Mouse (Mus musculus): ENCODE data around the gene Zdhhc22.

The Zdhhc22 gene

GRCm38 (mm10) chr12:86995931-86996330 lies 5.7 kb upstream of the Zdhhc22 start:
- DNase-seq (ENCODE audit: low spot score): no peak

- DNase-seq (ENCODE audit: low spot score): no peak
Measured at GRCm38 (mm10) chr12:86994776-86995175, 4.5 kb upstream of the Zdhhc22 start.

DNA sequence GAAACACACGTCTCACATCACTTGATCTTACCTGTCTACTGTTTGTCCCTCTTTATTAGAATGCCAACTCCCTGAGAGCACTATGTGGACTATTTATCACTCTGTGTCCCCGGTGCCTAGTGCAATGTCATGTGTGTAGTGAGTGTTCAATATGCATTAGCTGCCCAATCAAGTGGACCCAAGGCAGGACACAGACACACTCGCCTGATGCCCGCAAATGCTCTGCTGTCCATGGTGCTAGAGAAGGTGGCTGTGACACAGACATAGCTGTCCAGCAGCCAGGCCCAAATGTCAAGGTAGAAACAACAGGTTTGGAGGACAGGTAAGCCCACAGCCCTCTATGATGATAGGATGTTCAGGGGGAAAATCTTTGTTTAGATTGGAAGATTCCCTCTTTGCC lies 3.9 kb upstream of the Zdhhc22 start:
- DNase-seq (ENCODE audit: low spot score): no peak

DNA sequence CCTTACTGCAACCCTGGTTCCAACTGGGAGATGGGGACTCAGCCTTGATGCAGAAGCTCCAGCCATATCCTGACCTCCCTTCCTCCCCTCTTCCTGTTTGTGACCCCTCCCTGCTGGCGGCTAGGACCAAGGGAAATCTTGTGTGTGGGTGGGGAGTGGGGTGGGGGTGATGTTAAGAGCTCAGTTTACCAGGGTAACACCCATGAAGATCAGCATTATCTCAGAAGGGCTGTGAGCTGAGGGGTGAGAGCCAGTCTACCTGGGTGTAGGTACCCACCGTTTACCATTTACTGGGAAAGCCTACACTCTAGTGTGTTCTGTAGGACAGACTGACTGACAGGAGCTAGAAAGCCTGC lies 503 bp upstream of the Zdhhc22 start:
- DNase-seq (ENCODE audit: low spot score): no peak

DNA sequence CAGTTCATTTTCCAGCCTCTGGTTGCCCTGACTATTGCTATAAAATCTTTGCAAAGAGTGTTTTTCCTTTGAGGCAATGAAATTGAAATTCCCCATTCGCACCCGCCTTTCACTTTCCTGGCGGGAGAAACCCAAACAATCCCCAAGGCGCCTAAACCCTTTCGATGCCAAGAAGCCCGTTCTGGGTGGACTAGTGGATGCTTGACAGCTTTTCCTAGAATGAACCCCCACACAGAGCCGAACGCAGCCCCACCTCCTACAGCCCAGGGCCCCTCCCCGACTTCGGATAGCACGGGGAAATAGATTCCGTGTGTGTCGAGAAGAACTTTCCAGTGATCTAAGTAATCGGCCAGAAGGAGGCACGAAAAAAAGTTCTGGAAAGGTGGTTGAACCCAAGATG lies 852 bp downstream of the Zdhhc22 start:
- DNase-seq (ENCODE audit: low spot score): no peak

GRCm38 (mm10) chr12:86988227-86988626 lies 2.0 kb downstream of the Zdhhc22 start:
- no peak for DNase-seq (ENCODE audit: low spot score)

DNA sequence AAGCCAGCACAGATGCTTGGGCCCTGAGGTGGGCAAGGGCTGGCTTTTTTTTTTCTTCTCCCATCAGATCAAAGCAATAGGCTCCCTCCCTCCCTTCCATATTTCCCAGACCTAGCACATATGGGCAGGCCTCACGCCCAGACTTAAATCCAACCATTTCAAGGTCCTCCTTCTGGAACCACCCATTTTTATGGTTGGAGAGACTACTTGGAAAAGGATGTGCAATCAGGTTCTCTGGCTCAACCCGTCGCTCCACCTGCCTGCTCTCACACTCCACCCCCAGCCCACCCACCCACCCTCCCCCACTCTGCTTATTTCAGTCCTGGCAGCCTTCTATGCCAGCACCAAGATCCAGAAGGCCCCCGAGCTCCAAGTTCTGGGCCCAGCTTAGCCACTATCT lies 3.7 kb downstream of the Zdhhc22 start:
- no peak for DNase-seq (ENCODE audit: low spot score)

- peak; percentile 48 for DNase-seq (ENCODE audit: low spot score)
Measured at GRCm38 (mm10) chr12:86984194-86984555, 6.1 kb downstream of the Zdhhc22 start.

- DNase-seq (ENCODE audit: low spot score): peak; percentile 83
Measured at GRCm38 (mm10) chr12:86983470-86984193, 6.6 kb downstream of the Zdhhc22 start.

DNA sequence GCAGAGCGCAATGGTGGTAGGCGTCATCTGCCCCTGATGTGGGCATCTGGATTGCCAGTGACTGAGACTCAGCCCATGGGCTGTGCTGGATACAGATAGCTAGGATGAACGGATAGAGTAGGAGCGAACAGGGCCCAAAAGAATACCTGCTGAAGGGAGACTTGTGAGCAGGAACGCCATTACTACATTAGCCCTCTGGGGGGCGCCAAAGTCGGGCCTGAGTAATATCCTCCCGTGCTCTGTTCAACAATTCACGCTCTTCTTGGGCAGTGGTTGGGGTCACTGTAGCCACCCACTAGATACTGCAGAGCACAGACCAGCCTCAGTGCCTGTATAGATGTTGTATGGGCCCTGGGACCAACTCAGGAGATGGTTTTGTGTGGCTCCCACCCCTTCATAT lies 9.1 kb downstream of the Zdhhc22 start:
- no peak for DNase-seq (ENCODE audit: low spot score)

DNA sequence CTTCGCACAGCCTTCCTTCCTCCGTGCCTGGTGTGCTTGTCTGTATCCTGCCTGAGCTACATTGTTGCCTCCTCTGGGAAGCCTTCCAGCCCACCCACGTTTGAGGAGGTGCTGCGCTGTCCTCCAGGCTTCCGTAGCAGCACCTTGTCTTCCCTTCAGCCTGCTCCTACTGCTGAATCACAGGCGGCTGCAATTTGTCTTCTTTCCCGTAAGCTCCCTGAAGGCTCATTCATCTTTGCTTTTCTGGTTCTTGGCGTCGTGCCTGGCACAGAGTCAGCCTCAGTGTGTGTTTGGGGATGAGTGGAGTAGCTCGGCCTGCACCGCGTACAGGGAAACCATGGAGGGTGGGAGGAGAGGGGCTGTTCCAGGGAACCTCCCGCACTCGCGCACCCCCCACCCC lies 12.4 kb downstream of the Zdhhc22 start:
- peak; percentile 82 for DNase-seq (ENCODE audit: low spot score)

DNA sequence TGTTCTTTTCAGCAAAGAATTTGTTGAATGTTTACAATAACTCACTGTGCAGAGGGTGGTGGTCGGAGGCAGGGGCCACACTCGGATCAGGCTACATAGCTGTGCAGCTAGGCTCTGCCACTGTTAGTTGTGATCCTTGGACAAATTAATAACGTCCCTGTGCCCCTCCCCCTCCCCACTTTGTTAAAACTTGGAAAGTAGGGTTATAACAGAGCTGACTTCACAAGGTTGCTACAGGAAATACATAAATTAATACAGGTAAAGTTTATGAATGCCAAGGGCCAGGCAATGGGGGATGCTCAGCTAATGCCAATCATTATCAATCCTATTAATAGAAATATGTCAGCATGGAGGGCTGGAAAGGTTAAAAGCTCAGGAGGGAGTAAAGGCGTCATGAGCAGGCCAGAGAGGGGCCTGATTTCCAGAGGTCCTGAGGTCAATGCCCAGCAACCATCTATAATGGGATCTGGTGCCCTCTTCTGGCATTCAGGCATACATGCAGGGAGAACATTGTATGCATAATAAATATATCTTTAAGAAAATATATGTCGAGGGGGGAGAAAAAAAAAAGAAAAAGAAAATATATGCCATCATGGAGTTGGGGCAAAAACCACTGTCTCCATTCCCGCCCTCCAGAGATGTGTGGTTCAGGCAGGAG lies 13.6 kb downstream of the Zdhhc22 start:
- DNase-seq (ENCODE audit: low spot score): no peak

GRCm38 (mm10) chr12:86975761-86976160 lies 14.5 kb downstream of the Zdhhc22 start:
- DNase-seq (ENCODE audit: low spot score): no peak

GRCm38 (mm10) chr12:86974387-86975288 lies 15.6 kb downstream of the Zdhhc22 start:
- peak; percentile 80 for DNase-seq (ENCODE audit: low spot score)

- DNase-seq (ENCODE audit: low spot score): peak; percentile 53
Measured at GRCm38 (mm10) chr12:86973706-86974105, 16.5 kb downstream of the Zdhhc22 start.

GRCm38 (mm10) chr12:86973216-86973615 lies 17.0 kb downstream of the Zdhhc22 start:
- peak; percentile 43 for DNase-seq (ENCODE audit: low spot score)

GRCm38 (mm10) chr12:86971089-86971488 lies 19.1 kb downstream of the Zdhhc22 start:
- no peak for DNase-seq (ENCODE audit: low spot score)

- no peak for DNase-seq (ENCODE audit: low spot score)
Measured at GRCm38 (mm10) chr12:86969220-86969601, 21.0 kb downstream of the Zdhhc22 start.

DNA sequence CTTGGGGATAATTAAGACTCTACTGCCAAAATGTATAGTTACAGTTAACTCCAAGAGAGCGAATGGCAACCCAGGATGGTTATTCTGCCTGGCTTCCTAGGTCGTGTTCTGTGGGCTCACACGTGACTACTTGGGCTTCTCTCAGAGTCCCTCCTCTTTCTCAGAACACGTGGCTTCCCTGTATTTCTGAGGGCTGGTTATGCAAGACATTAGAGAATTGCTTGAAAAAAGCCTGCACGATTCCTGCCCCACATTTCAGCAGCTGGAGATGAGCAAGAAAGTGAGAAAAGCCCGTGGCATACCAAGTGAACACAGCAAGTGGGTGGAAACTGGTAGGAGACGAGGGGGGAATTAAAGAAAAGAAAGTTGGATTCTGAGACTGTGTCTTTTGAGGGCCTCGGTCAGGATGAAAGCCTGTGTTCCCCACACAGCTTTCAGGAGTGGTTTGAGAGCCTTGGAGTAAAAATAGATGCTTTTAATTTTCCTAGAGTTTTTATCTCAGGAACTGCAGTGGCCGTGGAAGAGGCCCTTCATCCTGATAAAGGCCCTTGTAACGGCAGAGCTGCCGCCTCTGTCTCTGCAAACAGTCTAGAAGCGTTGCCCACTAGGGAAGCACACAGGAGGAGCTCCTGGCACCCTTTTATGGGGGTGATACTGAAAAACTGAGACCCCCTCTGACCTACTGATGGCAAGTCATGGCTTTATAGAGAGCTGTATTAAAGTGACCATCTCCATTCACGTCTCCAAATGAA lies 21.6 kb downstream of the Zdhhc22 start:
- DNase-seq (ENCODE audit: low spot score): no peak

- DNase-seq (ENCODE audit: low spot score): no peak
Measured at GRCm38 (mm10) chr12:86965237-86965799, 24.9 kb downstream of the Zdhhc22 start.

DNA sequence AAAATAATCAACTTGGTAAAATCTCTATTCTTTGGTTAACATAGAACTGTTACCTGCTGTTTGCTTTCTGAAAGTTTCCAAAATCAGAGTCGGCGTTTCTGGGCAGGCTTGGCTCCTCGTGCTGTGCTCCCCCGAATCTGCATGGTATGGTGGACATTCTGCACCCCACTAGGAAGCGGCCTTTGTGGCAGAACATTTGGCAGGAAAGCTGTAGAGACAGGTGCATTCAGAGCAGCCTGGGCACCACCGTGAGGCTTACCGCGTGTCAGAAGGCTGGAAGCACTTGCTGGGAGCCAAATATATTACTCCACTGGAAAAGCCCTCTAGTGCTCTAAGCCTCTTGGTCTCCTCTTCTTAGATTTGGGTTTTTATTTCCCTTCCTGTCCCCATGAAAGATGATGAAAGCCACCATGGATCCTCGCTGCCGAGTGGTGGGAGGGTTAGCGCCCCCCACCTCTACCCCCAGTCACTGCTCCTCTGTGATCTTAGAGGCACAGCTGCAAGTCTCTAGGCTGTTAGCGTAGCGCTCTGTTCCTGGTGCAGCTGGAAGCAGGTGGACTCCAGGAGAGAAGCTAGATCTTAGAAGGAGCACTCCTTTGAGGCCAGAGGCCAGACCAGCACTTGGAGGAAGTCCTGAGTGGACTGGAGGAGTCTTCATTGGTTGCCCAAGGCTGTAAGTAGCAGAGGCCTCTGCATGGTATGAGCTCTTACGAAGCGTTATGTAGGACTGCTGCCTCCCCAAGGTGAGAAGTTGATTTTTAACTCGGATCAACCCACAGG lies 25.8 kb downstream of the Zdhhc22 start:
- DNase-seq (ENCODE audit: low spot score): no peak

Data from testis, postnatal 14 days (tissue).